Mouse (Mus musculus) spleen, adult 2 months (tissue): Measurements from ENCODE around the gene Olfr615.

Source experiments
- CTCF ChIP-seq: fragments of 200-500 bp; IDR thresholded peaks from 2 replicates; pipeline ENCODE4 v1.5.1; 2011; ENCODE audit warnings: mild to moderate bottlenecking, inconsistent platforms; ENCODE audit not compliant: insufficient read depth, insufficient read length, insufficient replicate concordance; ENCODE audit errors: extremely low read depth
- POLR2A ChIP-seq: fragments of 200-500 bp; IDR thresholded peaks from 2 replicates; pipeline ENCODE4 v1.6.1; 2011; ENCODE audit warnings: low read depth, low read length, inconsistent platforms

- no peak for TF ChIP-seq CTCF
- TF ChIP-seq POLR2A = no peak
Observed at GRCm38 (mm10) chr7:103547774-103548173, 8.1 kb upstream of the Olfr615 start, which contains the start of gene Olfr613.
